Mouse (Mus musculus): Measurements from ENCODE around the gene Limk2. TPM values are rescaled to one million over a fixed set of nuclear protein-coding genes. Genes with fewer than 3 reads are reported as not detected.
A peak's percentile ranks its signal among the peaks of the same experiment; 100 is the strongest.

Limk2 gene
- polyA plus RNA-seq, 1 experiment from 2014 or later, result 159 TPM

DNA sequence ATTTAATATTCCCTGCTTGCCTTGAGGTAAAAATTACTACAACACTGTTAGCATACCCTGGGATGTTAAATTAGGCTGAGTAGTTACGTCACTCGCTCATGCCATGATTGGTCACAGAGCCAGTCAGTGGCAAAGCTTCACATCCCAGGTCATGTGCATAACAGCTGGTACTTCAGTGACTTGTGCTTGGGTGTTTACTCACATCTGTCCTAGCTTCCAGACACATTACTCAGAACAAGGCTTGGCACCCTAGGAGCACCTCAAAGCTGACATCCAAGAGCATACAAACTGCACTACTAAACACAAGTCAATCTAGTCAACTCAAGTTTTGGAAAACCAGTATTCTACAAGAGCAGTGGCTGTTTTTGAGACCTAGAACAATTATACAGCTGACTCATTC lies 34.1 kb upstream of the Limk2 start:
- no peak overlapping the region for H3K4me3 ChIP-seq (ENCODE audit: low read length)
- no peak overlapping the region for H3K27ac ChIP-seq (ENCODE audit: low read depth, low read length)
- H3K4me1 ChIP-seq (ENCODE audit: control insufficient read depth, insufficient read depth, low read depth, low read length), result 0 out of 2 replicates have a peak, but pooled peaks cover 2% of the 10 kb centered on the region
- no peak overlapping the region for H3K4me2 ChIP-seq (ENCODE audit: low read length)
- WGBS, result 93% methylated on average over 2 of the region's 2 CpGs
- H3K27me3 ChIP-seq (replicated peaks; ENCODE audit: control insufficient read depth, insufficient read depth, low read length), result no peaks in the 10 kb centered on the region
- H3K36me3 ChIP-seq (ENCODE audit: control insufficient read depth, insufficient read depth, low read length), result no peaks in the 10 kb centered on the region
- H3K9ac ChIP-seq (ENCODE audit: low read depth, low read length), result no peak overlapping the region
- no peak for ATAC-seq
- H3K9me3 ChIP-seq (ENCODE audit: control insufficient read depth, low read length), result no peaks in the 10 kb centered on the region

DNA sequence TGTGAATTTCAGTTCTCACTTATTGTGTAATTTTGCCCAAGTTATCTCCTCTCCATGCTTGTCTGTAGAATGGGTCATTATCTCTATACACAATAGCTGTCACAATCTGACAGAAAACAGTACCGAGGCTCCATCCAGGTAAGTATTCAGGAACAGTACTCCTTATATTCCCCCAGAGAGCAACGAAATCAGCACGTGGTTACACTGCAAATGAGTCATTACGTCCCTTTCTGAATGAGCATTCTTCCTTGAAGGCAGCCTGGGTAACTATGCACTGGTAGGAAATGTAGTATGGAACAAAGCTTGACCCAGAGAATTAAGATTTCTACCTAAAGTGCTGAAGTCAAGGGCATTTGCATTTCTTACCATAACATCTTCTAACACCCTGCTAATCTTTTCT lies 33.7 kb upstream of the Limk2 start:
- ATAC-seq, result no peak
- 78% methylated on average over 4 of the region's 4 CpGs for WGBS
- 0 out of 2 replicates have a peak, but pooled peaks cover 2% of the 10 kb centered on the region for H3K4me1 ChIP-seq (ENCODE audit: control insufficient read depth, insufficient read depth, low read depth, low read length)
- no peak overlapping the region for H3K4me3 ChIP-seq (ENCODE audit: low read length)
- H3K27me3 ChIP-seq (replicated peaks; ENCODE audit: control insufficient read depth, insufficient read depth, low read length), result no peaks in the 10 kb centered on the region
- no peak overlapping the region for H3K4me2 ChIP-seq (ENCODE audit: low read length)
- H3K9ac ChIP-seq (ENCODE audit: low read depth, low read length), result no peak overlapping the region
- H3K27ac ChIP-seq (ENCODE audit: low read depth, low read length), result no peak overlapping the region
- no peaks in the 10 kb centered on the region for H3K9me3 ChIP-seq (ENCODE audit: control insufficient read depth, low read length)
- H3K36me3 ChIP-seq (ENCODE audit: control insufficient read depth, insufficient read depth, low read length), result no peaks in the 10 kb centered on the region

DNA sequence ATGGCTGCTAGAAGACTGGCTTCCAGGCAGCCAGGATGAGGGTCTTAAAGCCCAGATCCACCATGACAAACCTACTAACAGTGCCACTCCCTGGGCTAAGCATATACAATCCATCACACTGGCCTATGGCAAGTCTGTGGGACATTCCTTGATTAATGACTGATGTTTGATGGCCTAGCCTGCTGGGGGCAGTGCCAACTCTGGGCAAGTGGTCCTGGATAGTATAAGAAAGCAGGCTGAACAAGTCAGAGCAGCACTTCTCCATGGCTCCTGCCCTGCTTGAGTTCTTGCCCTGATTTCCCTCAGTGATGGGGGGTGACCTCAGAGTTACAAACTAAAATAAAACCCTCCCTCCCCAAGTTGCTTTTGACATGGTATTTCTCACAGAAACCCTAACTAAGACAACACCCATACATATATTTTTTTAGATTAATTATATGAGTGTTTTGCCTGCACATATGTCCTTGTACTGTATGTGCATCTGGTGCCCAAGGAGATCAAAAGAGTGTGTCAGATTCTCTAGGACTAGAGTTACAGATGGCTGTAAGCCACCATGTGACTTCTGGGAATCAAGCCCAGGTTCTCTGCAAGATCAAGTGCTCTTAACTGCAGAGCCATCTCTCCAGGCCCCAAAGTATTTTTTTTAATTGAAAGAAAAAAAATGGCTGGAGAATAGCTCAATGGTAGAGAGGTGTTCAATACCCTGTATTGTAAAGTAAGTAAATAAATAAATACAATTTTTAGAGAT lies 32.9 kb upstream of the Limk2 start:
- H3K4me3 ChIP-seq (ENCODE audit: low read length), result no peak overlapping the region
- no peaks in the 10 kb centered on the region for H3K36me3 ChIP-seq (ENCODE audit: control insufficient read depth, insufficient read depth, low read length)
- H3K27me3 ChIP-seq (replicated peaks; ENCODE audit: control insufficient read depth, insufficient read depth, low read length), result no peaks in the 10 kb centered on the region
- H3K4me1 ChIP-seq (ENCODE audit: control insufficient read depth, insufficient read depth, low read depth, low read length), result 0 out of 2 replicates have a peak, but pooled peaks cover 2% of the 10 kb centered on the region
- peak; percentile 80 for ATAC-seq
- no peak overlapping the region for H3K9ac ChIP-seq (ENCODE audit: low read depth, low read length)
- H3K4me2 ChIP-seq (ENCODE audit: low read length), result no peak overlapping the region
- no peaks in the 10 kb centered on the region for H3K9me3 ChIP-seq (ENCODE audit: control insufficient read depth, low read length)
- 0 out of 2 replicates have a peak overlapping the region, but pooled peaks have one; percentile 52 for H3K27ac ChIP-seq (ENCODE audit: low read depth, low read length)

DNA sequence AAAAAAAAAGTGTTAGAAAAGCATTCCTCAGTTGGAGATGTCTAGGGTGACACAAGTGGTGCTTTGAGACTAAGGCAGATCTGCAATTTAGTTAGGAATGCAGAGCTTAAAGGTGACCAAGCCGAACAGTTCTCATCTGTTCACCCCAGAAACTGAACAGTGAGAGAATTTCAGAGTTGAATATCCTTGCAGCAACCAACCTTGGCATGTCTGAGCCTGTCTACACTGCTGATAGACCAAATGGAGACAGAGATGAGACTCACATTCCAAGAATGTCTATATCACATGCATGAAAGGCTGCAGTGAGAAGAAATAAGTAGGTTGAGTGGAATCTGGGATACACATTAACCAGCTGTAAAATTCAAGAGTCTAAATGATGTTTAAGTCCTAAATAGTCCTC lies 28.6 kb upstream of the Limk2 start:
- WGBS, result 97% methylated on average over 1 of the region's 1 CpGs
- Histone ChIP-seq H3K4me2 (ENCODE audit: low read length) (no peak overlapping the region), H3K4me3 (ENCODE audit: low read length) (no peak overlapping the region), H3K27ac (ENCODE audit: low read depth, low read length) (no peak overlapping the region), H3K4me1 (ENCODE audit: control insufficient read depth, insufficient read depth, low read depth, low read length) (0 out of 2 replicates have a peak, but pooled peaks cover 2% of the 10 kb centered on the region), H3K9ac (ENCODE audit: low read depth, low read length) (no peak overlapping the region), H3K27me3 (replicated peaks; ENCODE audit: control insufficient read depth, insufficient read depth, low read length) (no peaks in the 10 kb centered on the region), H3K9me3 (ENCODE audit: control insufficient read depth, low read length) (no peaks in the 10 kb centered on the region), H3K36me3 (ENCODE audit: control insufficient read depth, insufficient read depth, low read length) (no peaks in the 10 kb centered on the region)
- ATAC-seq, result no peak

GRCm38 (mm10) chr11:3433809-3434208 lies 24.8 kb upstream of the Limk2 start:
- no peaks in the 10 kb centered on the region for H3K27me3 ChIP-seq (replicated peaks; ENCODE audit: control insufficient read depth, insufficient read depth, low read length)
- no peak overlapping the region for H3K9ac ChIP-seq (ENCODE audit: low read depth, low read length)
- no peaks in the 10 kb centered on the region for H3K9me3 ChIP-seq (ENCODE audit: control insufficient read depth, low read length)
- H3K4me1 ChIP-seq (ENCODE audit: control insufficient read depth, insufficient read depth, low read depth, low read length), result no peaks in the 10 kb centered on the region
- no peak overlapping the region for H3K4me3 ChIP-seq (ENCODE audit: low read length)
- H3K36me3 ChIP-seq (ENCODE audit: control insufficient read depth, insufficient read depth, low read length), result no peaks in the 10 kb centered on the region
- no peak overlapping the region for H3K4me2 ChIP-seq (ENCODE audit: low read length)
- no peak for ATAC-seq
- 78% methylated on average over 4 of the region's 4 CpGs for WGBS
- no peak overlapping the region for H3K27ac ChIP-seq (ENCODE audit: low read depth, low read length)

DNA sequence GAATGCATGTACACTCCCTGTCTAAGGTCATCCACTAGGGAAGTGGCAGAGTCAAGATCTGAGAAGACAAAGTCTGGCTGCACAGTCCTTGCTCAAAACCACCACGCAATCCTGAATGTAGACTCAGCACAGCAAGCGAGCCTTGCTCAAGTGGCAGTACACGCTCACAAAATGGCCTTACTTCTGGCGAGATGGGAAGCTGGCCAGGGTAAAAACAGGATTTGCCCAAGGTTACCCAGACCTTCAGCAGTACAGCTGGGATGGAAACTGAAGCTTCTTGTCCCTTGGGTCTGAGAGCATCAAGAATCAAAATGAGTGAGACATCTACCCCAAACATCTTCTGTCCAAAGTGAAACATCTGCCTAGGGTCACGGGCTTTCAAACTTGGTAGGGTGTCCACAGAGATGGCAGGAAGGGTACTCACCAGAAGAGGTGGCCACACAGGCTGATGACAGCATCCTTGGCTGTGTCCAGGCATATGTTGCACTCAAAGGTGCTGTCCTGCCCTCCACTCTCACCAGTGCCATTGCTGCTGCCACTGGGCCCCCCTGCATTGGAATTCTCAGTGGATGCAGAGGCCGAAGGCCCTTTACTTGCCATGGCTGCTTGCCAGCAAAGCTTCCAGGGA lies 23.1 kb upstream of the Limk2 start:
- H3K27ac ChIP-seq (ENCODE audit: low read depth, low read length), result no peak overlapping the region
- no peaks in the 10 kb centered on the region for H3K4me1 ChIP-seq (ENCODE audit: control insufficient read depth, insufficient read depth, low read depth, low read length)
- H3K9me3 ChIP-seq (ENCODE audit: control insufficient read depth, low read length), result no peaks in the 10 kb centered on the region
- no peaks in the 10 kb centered on the region for H3K36me3 ChIP-seq (ENCODE audit: control insufficient read depth, insufficient read depth, low read length)
- no peak overlapping the region for H3K4me2 ChIP-seq (ENCODE audit: low read length)
- 92% methylated on average over 6 of the region's 6 CpGs for WGBS
- H3K27me3 ChIP-seq (replicated peaks; ENCODE audit: control insufficient read depth, insufficient read depth, low read length), result no peaks in the 10 kb centered on the region
- H3K4me3 ChIP-seq (ENCODE audit: low read length), result no peak overlapping the region
- no peak overlapping the region for H3K9ac ChIP-seq (ENCODE audit: low read depth, low read length)
- ATAC-seq, result no peak

GRCm38 (mm10) chr11:3431515-3431914 lies 22.5 kb upstream of the Limk2 start:
- 90% methylated on average over 3 of the region's 3 CpGs for whole genome bisulfite sequencing

DNA sequence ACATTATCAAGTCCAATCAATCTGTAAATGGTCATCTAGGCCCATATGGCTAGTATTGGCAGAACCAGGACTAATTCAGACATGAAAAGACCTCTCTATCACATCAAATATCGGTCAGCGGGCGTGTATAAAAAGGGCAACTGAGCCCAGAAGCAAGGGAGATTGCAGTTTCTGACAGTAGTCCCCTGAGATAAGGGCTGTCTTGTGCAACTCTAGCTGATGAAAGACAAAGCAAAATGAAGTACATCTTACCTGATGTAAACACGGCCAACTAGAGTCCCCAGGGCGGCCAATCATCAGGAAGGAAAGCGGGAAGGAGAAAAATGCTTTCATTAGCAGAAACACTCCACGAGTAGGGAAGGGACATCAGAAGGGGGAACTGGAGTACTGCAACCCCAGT lies 19.6 kb upstream of the Limk2 start:
- Histone ChIP-seq H3K4me3 (ENCODE audit: low read length) (no peak overlapping the region), H3K27ac (ENCODE audit: low read depth, low read length) (no peak overlapping the region), H3K9ac (ENCODE audit: low read depth, low read length) (no peak overlapping the region), H3K4me2 (ENCODE audit: low read length) (no peak overlapping the region), H3K9me3 (ENCODE audit: control insufficient read depth, low read length) (no peaks in the 10 kb centered on the region), H3K4me1 (ENCODE audit: control insufficient read depth, insufficient read depth, low read depth, low read length) (no peaks in the 10 kb centered on the region), H3K27me3 (replicated peaks; ENCODE audit: control insufficient read depth, insufficient read depth, low read length) (no peaks in the 10 kb centered on the region), H3K36me3 (ENCODE audit: control insufficient read depth, insufficient read depth, low read length) (peaks cover 18% of the 10 kb centered on the region)
- ATAC-seq, result no peak
- 78% methylated on average over 7 of the region's 7 CpGs for WGBS

More at GRCm38 (mm10) chr11:3431515-3431914, 22.5 kb upstream of the Limk2 start:
- Histone ChIP-seq H3K9me3 (ENCODE audit: control insufficient read depth, low read length) (no peaks in the 10 kb centered on the region), H3K27ac (ENCODE audit: low read depth, low read length) (no peak overlapping the region), H3K36me3 (ENCODE audit: control insufficient read depth, insufficient read depth, low read length) (no peaks in the 10 kb centered on the region), H3K27me3 (replicated peaks; ENCODE audit: control insufficient read depth, insufficient read depth, low read length) (no peaks in the 10 kb centered on the region), H3K9ac (ENCODE audit: low read depth, low read length) (no peak overlapping the region), H3K4me2 (ENCODE audit: low read length) (no peak overlapping the region), H3K4me3 (ENCODE audit: low read length) (no peak overlapping the region), H3K4me1 (ENCODE audit: control insufficient read depth, insufficient read depth, low read depth, low read length) (no peaks in the 10 kb centered on the region)
- ATAC-seq, result no peak

DNA sequence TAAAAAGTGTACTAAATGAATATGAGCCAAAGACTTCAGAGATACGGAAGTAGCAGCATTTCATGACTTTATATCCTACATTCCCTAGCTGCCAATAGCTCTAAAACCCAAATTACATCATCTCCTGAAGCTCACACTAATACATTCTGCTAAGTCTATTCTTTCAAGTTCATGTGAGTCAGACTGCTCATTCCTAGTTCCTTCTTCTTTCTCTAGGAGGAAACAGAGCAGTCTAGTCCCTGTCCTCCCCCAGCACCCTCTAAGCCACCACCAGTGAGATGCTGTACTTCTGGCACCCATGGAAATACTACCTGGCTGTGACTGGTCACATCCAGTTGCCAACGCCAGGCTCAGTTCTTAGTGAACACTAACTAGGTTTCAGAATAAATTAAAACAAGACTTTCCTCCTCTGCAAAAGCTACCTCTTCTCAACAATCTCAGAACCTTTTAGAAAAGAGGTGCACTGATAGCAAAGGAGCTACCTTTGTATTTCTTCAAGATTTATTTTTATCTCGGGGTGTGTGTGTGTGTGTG lies 18.8 kb upstream of the Limk2 start:
- H3K4me3 ChIP-seq (ENCODE audit: low read length), result no peak overlapping the region
- no peak overlapping the region for H3K27ac ChIP-seq (ENCODE audit: low read depth, low read length)
- peaks cover 20% of the 10 kb centered on the region for H3K36me3 ChIP-seq (ENCODE audit: control insufficient read depth, insufficient read depth, low read length)
- no peaks in the 10 kb centered on the region for H3K9me3 ChIP-seq (ENCODE audit: control insufficient read depth, low read length)
- H3K27me3 ChIP-seq (replicated peaks; ENCODE audit: control insufficient read depth, insufficient read depth, low read length), result no peaks in the 10 kb centered on the region
- ATAC-seq, result no peak
- 90% methylated on average over 3 of the region's 3 CpGs for WGBS
- H3K4me1 ChIP-seq (ENCODE audit: control insufficient read depth, insufficient read depth, low read depth, low read length), result no peaks in the 10 kb centered on the region
- H3K9ac ChIP-seq (ENCODE audit: low read depth, low read length), result no peak overlapping the region
- H3K4me2 ChIP-seq (ENCODE audit: low read length), result no peak overlapping the region
